Mouse (Mus musculus) brain, embryonic 14.5 days (tissue): ENCODE results near the gene P4hb. TPM values are rescaled to one million over a fixed set of nuclear protein-coding genes. Genes with fewer than 3 reads are reported as not detected.
"Not testable (repeated sequence)": the region's sequence is repeated elsewhere in the genome, so short reads cannot be mapped to it uniquely, and the experiment has no call there.

ENCODE experiments used
- DNase-seq: peaks from one replicate; pipeline ENCODE4 v3.0.0-alpha.2; 2011; ENCODE audit warnings: low read depth
- CTCF ChIP-seq: fragments of 200-500 bp; IDR thresholded peaks from 2 replicates; pipeline ENCODE4 v1.5.1; 2012; ENCODE audit warnings: inconsistent platforms, mild to moderate bottlenecking, moderate library complexity, borderline replicate concordance; ENCODE audit not compliant: insufficient read depth, insufficient read length; ENCODE audit errors: extremely low read depth
- POLR2A ChIP-seq: fragments of 200-500 bp; IDR thresholded peaks from 2 replicates; pipeline ENCODE4 v1.6.1; 2012; ENCODE audit warnings: mild to moderate bottlenecking, inconsistent platforms, borderline replicate concordance; ENCODE audit not compliant: poor library complexity, insufficient read depth, insufficient read length, severe bottlenecking; ENCODE audit errors: extremely low read depth
- polyA plus RNA-seq: library from polyadenylated mRNA; depleted of rRNA; stranded (reverse); fragments of >200 nt; gene quantifications from 2 replicates; pipeline ENCODE4 v1.2.3, GENCODE M21; 2012

P4hb gene
- polyA plus RNA-seq, 1 experiment = 206 TPM

- no peak for DNase-seq
- TF ChIP-seq POLR2A (no peak), CTCF (no peak)
Measured at GRCm38 (mm10) chr11:120527690-120528354, 45.2 kb downstream of the P4hb start.

GRCm38 (mm10) chr11:120525959-120526358, 47.1 kb downstream of the P4hb start:
- TF ChIP-seq POLR2A (no peak), CTCF (no peak)
- DNase-seq = no peak

GRCm38 (mm10) chr11:120522581-120522980, 50.5 kb downstream of the P4hb start:
- no peak for DNase-seq
- TF ChIP-seq CTCF (no peak), POLR2A (no peak)

- peak; percentile 31 for DNase-seq
- TF ChIP-seq CTCF (no peak), POLR2A (no peak)
Measured at GRCm38 (mm10) chr11:120520967-120521540, 52.0 kb downstream of the P4hb start.

GRCm38 (mm10) chr11:120520498-120520897, 52.6 kb downstream of the P4hb start:
- no peak for DNase-seq
- TF ChIP-seq POLR2A = no peak
- TF ChIP-seq CTCF = no peak

- TF ChIP-seq CTCF (no peak), POLR2A (no peak)
- DNase-seq = peak; percentile 21
Measured at GRCm38 (mm10) chr11:120519738-120520137, 53.3 kb downstream of the P4hb start.

- TF ChIP-seq CTCF (no peak), POLR2A (no peak)
- DNase-seq = no peak
Measured at GRCm38 (mm10) chr11:120518558-120518957, 54.5 kb downstream of the P4hb start.

- peak; percentile 9 for DNase-seq
Measured at GRCm38 (mm10) chr11:120518027-120518426, 55.0 kb downstream of the P4hb start.

GRCm38 (mm10) chr11:120517147-120517546, 55.9 kb downstream of the P4hb start:
- TF ChIP-seq POLR2A (no peak), CTCF (no peak)
- DNase-seq = no peak

More at GRCm38 (mm10) chr11:120518027-120518426, 55.0 kb downstream of the P4hb start:
- TF ChIP-seq CTCF (no peak), POLR2A (no peak)

- peak; percentile 79 for DNase-seq
- TF ChIP-seq CTCF (peak; percentile 98), POLR2A (no peak)
Measured at GRCm38 (mm10) chr11:120515611-120516010, 57.4 kb downstream of the P4hb start.

GRCm38 (mm10) chr11:120514262-120514661, 58.8 kb downstream of the P4hb start:
- DNase-seq = not testable (repeated sequence)

GRCm38 (mm10) chr11:120512790-120513453, 60.1 kb downstream of the P4hb start:
- DNase-seq = peak; percentile 47

More at GRCm38 (mm10) chr11:120512790-120513453, 60.1 kb downstream of the P4hb start:
- no peak for TF ChIP-seq CTCF
- no peak for TF ChIP-seq POLR2A
